23 mouse cellular contexts compared by ENCODE assay signal in genomic region chr5:122237200-122237599, GRCm38 (mm10). TPM values are rescaled to one million over a fixed set of nuclear protein-coding genes. Genes with fewer than 3 reads are reported as not detected.
A peak's percentile ranks its signal among the peaks of the same experiment; 100 is the strongest.
DNase-seq lines count a peak whose midpoint lies in the region; ATAC-seq and TF ChIP-seq lines count a peak whose summit lies in the region.
"Had no signal": no experiment of that assay in that cellular context is flagged by ENCODE, and none has a peak within 500 bp of the region (broad histone marks: within the 10 kb centered on the region; RNA-seq: fewer than 3 reads in every experiment).

No protein-coding gene starts in this region.

- peak overlapping the region; percentile 63 for H3K27ac ChIP-seq in embryonic facial prominence, embryonic 12.5 days
- H3K27ac ChIP-seq in embryonic facial prominence, embryonic 10.5 days (replicated peaks), result no peak overlapping the region
- peak overlapping the region; percentile 88 for H3K27ac ChIP-seq in olfactory bulb, adult 2 months (ENCODE audit: insufficient read depth, low read depth, low read length)
- H3K27ac ChIP-seq: forebrain, embryonic 12.5 days; gastrocnemius, adult 2 months; heart, embryonic 13.5 days; hindbrain, embryonic 13.5 days; hindbrain, postnatal 0 days had no signal

- no peak overlapping the region for H3K4me2 ChIP-seq in embryonic facial prominence, embryonic 12.5 days (replicated peaks)
- H3K4me2 ChIP-seq: forebrain, embryonic 12.5 days; heart, embryonic 13.5 days; hindbrain, embryonic 13.5 days had no signal

- H3K4me1 ChIP-seq in embryonic facial prominence, embryonic 12.5 days, result peaks cover 25% of the 10 kb centered on the region; the same call in 1 of the 2 replicates
- H3K4me1 ChIP-seq in embryonic facial prominence, embryonic 10.5 days, result peaks cover 42% of the 10 kb centered on the region
- peaks cover 89% of the 10 kb centered on the region for H3K4me1 ChIP-seq in olfactory bulb, adult 2 months (ENCODE audit: control insufficient read depth, insufficient read depth, low read length)

- ATAC-seq in embryonic facial prominence, embryonic 12.5 days (ENCODE audit: insufficient number of reproducible peaks, insufficient read depth, low FRiP score, low TSS enrichment), result no peak
- ATAC-seq: CD4-positive, CD25-positive, alpha-beta regulatory T cell, adult 4 months; forebrain, embryonic 16.5 days; hindbrain, postnatal 0 days had no signal

- no peaks in the 10 kb centered on the region for H3K9me3 ChIP-seq in embryonic facial prominence, embryonic 12.5 days
- no peaks in the 10 kb centered on the region for H3K9me3 ChIP-seq in embryonic facial prominence, embryonic 10.5 days
- H3K9me3 ChIP-seq: forebrain, embryonic 12.5 days; G1E; heart, embryonic 13.5 days; hindbrain, embryonic 13.5 days had no signal

- H3K27me3 ChIP-seq in embryonic facial prominence, embryonic 12.5 days, result no peaks in the 10 kb centered on the region
- H3K27me3 ChIP-seq in embryonic facial prominence, embryonic 10.5 days (replicated peaks; ENCODE audit: low read depth, poor library complexity, severe bottlenecking), result no peaks in the 10 kb centered on the region
- H3K27me3 ChIP-seq: forebrain, embryonic 12.5 days; heart, embryonic 13.5 days; hindbrain, embryonic 13.5 days had no signal

- H3K36me3 ChIP-seq in embryonic facial prominence, embryonic 12.5 days, result peaks cover 21% of the 10 kb centered on the region
- peaks cover 53% of the 10 kb centered on the region for H3K36me3 ChIP-seq in embryonic facial prominence, embryonic 10.5 days (replicated peaks)

- intact Hi-C loops in left cerebral cortex, postnatal 14 days (cut with DNase I), result loop anchor here (5.0 kb wide), 1 partner anchor 60 kb away; no protein-coding TSS in a partner anchor
- intact Hi-C loops in left cerebral cortex, postnatal 4 days (cut with DNase I), result no loop called here

- WGBS in embryonic facial prominence, embryonic 12.5 days, result 71% methylated on average over 5 of the region's 5 CpGs
- WGBS in embryonic facial prominence, embryonic 10.5 days, result 78% methylated on average over 5 of the region's 5 CpGs
- 35% methylated on average over 5 of the region's 5 CpGs for WGBS in olfactory bulb, adult 2 months

- no peak overlapping the region for H3K4me3 ChIP-seq in embryonic facial prominence, embryonic 12.5 days
- H3K4me3 ChIP-seq in embryonic facial prominence, embryonic 10.5 days, result no peak overlapping the region
- no peak overlapping the region for H3K4me3 ChIP-seq in olfactory bulb, adult 2 months (ENCODE audit: insufficient read depth, low read depth, low read length)
- H3K4me3 ChIP-seq: forebrain, embryonic 12.5 days; gastrocnemius, adult 2 months; heart, embryonic 13.5 days; hindbrain, embryonic 13.5 days had no signal

- DNase-seq in embryonic facial prominence, embryonic 10.5 days (ENCODE audit: low spot score), result no peak
- DNase-seq in left cerebral cortex, postnatal 14 days (ENCODE audit: low spot score in 2 of 2), result peak; percentile 37 to 73
- no peak for DNase-seq in left cerebral cortex, postnatal 4 days
- no peak for DNase-seq in kidney, adult 8-10 months
- DNase-seq in gastrocnemius, postnatal 10 days, result no peak
- DNase-seq: adrenal gland, postnatal 10 days; B cell, adult 2 months; cerebellum, adult 11-12 months; cerebellum, adult 9-10 months; cerebellum, postnatal 25 days; gastrocnemius, adult 2 months; gastrocnemius, postnatal 36 days; heart, adult 11 months; heart, postnatal 36 days had no signal

- TF ChIP-seq CTCF in olfactory bulb, adult 2 months (IDR thresholded peaks at IDR 0.05; ENCODE audit: insufficient read depth, low read depth, low read length), result no peak

- no peak overlapping the region for H3K9ac ChIP-seq in embryonic facial prominence, embryonic 12.5 days
- H3K9ac ChIP-seq: forebrain, embryonic 12.5 days; heart, embryonic 13.5 days; hindbrain, embryonic 13.5 days had no signal

- no peak for TF ChIP-seq POLR2A in olfactory bulb, adult 2 months (IDR thresholded peaks at IDR 0.05; ENCODE audit: insufficient read depth, low read depth, low read length)

RNA-seq across cellular contexts. Expression of gene Tctn1, which starts 27.1 kb away (rescaled TPM):
- 5.9 and 6.5 TPM in 2 replicates for polyA plus RNA-seq in embryonic facial prominence, embryonic 12.5 days (2016; fragmentation: Nextera tagmentation; extraction: Ambion mirVana)
- 4.8 and 5.5 TPM in 2 replicates for polyA plus RNA-seq in embryonic facial prominence, embryonic 10.5 days (2016; fragmentation: Nextera tagmentation; extraction: Ambion mirVana)
- total RNA-seq in left cerebral cortex, postnatal 14 days (2021), result 10 to 100 TPM; 10.4 to 12.1 TPM
- 10 to 100 TPM; 16.4 to 17.8 TPM for total RNA-seq in left cerebral cortex, postnatal 4 days (2021)
- polyA plus RNA-seq in olfactory bulb, adult 2 months (2012; ENCODE audit: insufficient read depth, insufficient read length, low replicate concordance, missing spikeins), result not detected in 2 replicates
- 1 to 10 TPM; 2.8 to 6.3 TPM for total RNA-seq in gastrocnemius, postnatal 10 days (2021)

RNA-seq across cellular contexts. Expression of gene Hvcn1, which starts 30.6 kb away (rescaled TPM):
- polyA plus RNA-seq in embryonic facial prominence, embryonic 12.5 days (2016; fragmentation: Nextera tagmentation; extraction: Ambion mirVana), result 11.7 and 13.0 TPM in 2 replicates
- 14.6 and 15.8 TPM in 2 replicates for polyA plus RNA-seq in embryonic facial prominence, embryonic 10.5 days (2016; fragmentation: Nextera tagmentation; extraction: Ambion mirVana)
- total RNA-seq in left cerebral cortex, postnatal 14 days (2021), result 1 to 10 TPM; 2.0 to 2.4 TPM
- 1 to 10 TPM in 1 of 2 experiments, under 1 TPM in 1; 0.84 to 1.2 TPM for total RNA-seq in left cerebral cortex, postnatal 4 days (2021)
- not detected in 2 replicates for polyA plus RNA-seq in olfactory bulb, adult 2 months (2012; ENCODE audit: insufficient read depth, insufficient read length, low replicate concordance, missing spikeins)
- total RNA-seq in gastrocnemius, postnatal 10 days (2021), result 1 to 10 TPM; 4.0 to 4.3 TPM

RNA-seq across cellular contexts. Expression of gene Pptc7, which starts 47.0 kb away (rescaled TPM):
- polyA plus RNA-seq in embryonic facial prominence, embryonic 12.5 days (2016; fragmentation: Nextera tagmentation; extraction: Ambion mirVana), result 11.9 and 12.0 TPM in 2 replicates
- polyA plus RNA-seq in embryonic facial prominence, embryonic 10.5 days (2016; fragmentation: Nextera tagmentation; extraction: Ambion mirVana), result 8.0 and 8.9 TPM in 2 replicates
- 10 to 100 TPM; 30.4 to 31.9 TPM for total RNA-seq in left cerebral cortex, postnatal 14 days (2021)
- total RNA-seq in left cerebral cortex, postnatal 4 days (2021), result 10 to 100 TPM; 17.1 to 18.5 TPM
- not detected in 2 replicates for polyA plus RNA-seq in olfactory bulb, adult 2 months (2012; ENCODE audit: insufficient read depth, insufficient read length, low replicate concordance, missing spikeins)
- total RNA-seq in gastrocnemius, postnatal 10 days (2021), result 10 to 100 TPM; 30.0 to 36.1 TPM

Comparison
In these comparisons a context has a peak if more than half of its experiments do, and no peak if none do; other contexts are left out.
1. DNase-seq: peak in left cerebral cortex, postnatal 14 days (2 of 2); none in embryonic facial prominence, embryonic 10.5 days (single experiment), left cerebral cortex, postnatal 4 days (single experiment), kidney, adult 8-10 months (0 of 2) and gastrocnemius, postnatal 10 days (single experiment).